Mouse (Mus musculus): ENCODE measurements around the gene Nradd. TPM values are rescaled to one million over a fixed set of nuclear protein-coding genes. Genes with fewer than 3 reads are reported as not detected.

Nradd gene
- polyA plus RNA-seq, 1 experiment from 2014 or later, result 21.2 TPM

DNA sequence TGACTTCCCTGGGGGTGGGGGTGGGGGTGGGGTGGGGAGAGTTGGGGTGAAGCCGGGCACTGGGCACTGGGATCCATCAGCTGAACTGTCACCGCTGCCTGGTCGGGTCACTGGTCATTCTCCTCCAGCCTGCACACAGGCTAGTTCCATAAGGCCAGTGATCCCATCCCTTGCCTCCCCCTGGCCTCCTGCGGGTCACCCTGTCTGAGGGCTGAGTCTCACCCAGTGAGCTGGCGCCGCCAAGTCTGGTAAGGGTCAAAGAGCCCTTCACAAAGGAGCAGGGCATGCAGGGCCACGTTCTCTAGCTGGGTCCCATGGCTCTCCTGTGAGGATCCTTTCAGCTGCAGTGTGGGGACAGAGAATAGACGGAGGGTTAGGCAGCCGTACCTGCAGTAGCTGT is 19.5 kb upstream of the Nradd start:
- Histone ChIP-seq H3K27me3 (replicated peaks; ENCODE audit: control insufficient read depth, insufficient read depth, low read length) (no peaks in the 10 kb centered on the region), H3K9ac (ENCODE audit: low read depth, low read length) (no peak overlapping the region), H3K4me2 (ENCODE audit: low read depth, low read length) (no peak overlapping the region), H3K36me3 (ENCODE audit: control insufficient read depth, insufficient read depth, low read length) (no peaks in the 10 kb centered on the region), H3K4me1 (ENCODE audit: control insufficient read depth, insufficient read depth, low read length) (no peaks in the 10 kb centered on the region), H3K4me3 (ENCODE audit: low read depth, low read length) (no peak overlapping the region), H3K9me3 (ENCODE audit: control insufficient read depth, low read length) (no peaks in the 10 kb centered on the region), H3K27ac (replicated peaks; ENCODE audit: low read depth, low read length) (no peak overlapping the region)
- DNase-seq (ENCODE audit: low spot score) (no peak), ATAC-seq (ENCODE audit: low read depth) (no peak)
- WGBS, result 54% methylated on average over 8 of the region's 9 CpGs

DNA sequence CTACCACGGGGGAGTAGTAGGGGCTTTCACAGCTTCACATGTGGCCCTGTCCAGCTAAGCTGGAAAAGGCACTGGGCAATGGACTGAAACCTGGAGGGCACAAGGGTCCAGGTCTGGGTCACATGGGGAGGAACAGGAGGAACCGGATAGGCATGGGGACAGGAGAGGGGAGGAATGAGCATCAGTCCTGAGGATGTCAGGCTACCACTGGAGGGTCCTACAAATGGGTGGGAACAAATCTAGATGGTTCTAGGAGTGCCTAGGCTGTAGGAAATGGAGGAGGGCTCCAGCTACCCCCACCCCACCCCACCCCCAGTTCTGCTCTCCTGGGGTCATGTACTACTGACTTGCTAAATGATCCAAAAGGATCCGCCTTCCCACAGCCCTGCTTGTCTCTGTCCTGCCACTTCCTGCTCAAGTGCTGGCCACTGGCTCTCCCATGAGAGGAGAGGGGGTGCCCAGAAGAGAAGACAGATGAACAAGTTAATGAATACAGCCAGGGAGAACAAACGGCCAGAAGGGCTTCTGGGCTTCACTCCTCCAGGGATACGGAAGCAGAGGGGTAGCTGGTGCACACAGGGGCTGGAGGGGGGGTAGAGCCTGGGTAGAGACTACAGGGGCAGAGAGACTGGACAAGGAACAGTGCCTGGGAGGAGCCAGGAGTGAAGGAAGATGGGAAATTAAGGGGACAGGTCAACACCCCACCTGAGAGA is 18.7 kb upstream of the Nradd start:
- ATAC-seq (ENCODE audit: low read depth) (no peak), DNase-seq (ENCODE audit: low spot score) (no peak)
- H3K4me1 ChIP-seq (ENCODE audit: control insufficient read depth, insufficient read depth, low read length), result no peaks in the 10 kb centered on the region
- no peak overlapping the region for H3K9ac ChIP-seq (ENCODE audit: low read depth, low read length)
- WGBS, result 43% methylated on average over 5 of the region's 5 CpGs
- no peaks in the 10 kb centered on the region for H3K36me3 ChIP-seq (ENCODE audit: control insufficient read depth, insufficient read depth, low read length)
- H3K9me3 ChIP-seq (ENCODE audit: control insufficient read depth, low read length), result no peaks in the 10 kb centered on the region
- H3K27me3 ChIP-seq (replicated peaks; ENCODE audit: control insufficient read depth, insufficient read depth, low read length), result no peaks in the 10 kb centered on the region
- H3K4me3 ChIP-seq (ENCODE audit: low read depth, low read length), result no peak overlapping the region
- H3K4me2 ChIP-seq (ENCODE audit: low read depth, low read length), result no peak overlapping the region
- H3K27ac ChIP-seq (replicated peaks; ENCODE audit: low read depth, low read length), result no peak overlapping the region

GRCm38 (mm10) chr9:110641006-110641405 is 16.8 kb upstream of the Nradd start:
- no peak for DNase-seq (ENCODE audit: low spot score)
- Histone ChIP-seq H3K27me3 (replicated peaks; ENCODE audit: control insufficient read depth, insufficient read depth, low read length) (no peaks in the 10 kb centered on the region), H3K9ac (ENCODE audit: low read depth, low read length) (no peak overlapping the region), H3K4me3 (ENCODE audit: low read depth, low read length) (no peak overlapping the region), H3K4me1 (ENCODE audit: control insufficient read depth, insufficient read depth, low read length) (no peaks in the 10 kb centered on the region), H3K27ac (replicated peaks; ENCODE audit: low read depth, low read length) (no peak overlapping the region), H3K36me3 (ENCODE audit: control insufficient read depth, insufficient read depth, low read length) (no peaks in the 10 kb centered on the region), H3K9me3 (ENCODE audit: control insufficient read depth, low read length) (no peaks in the 10 kb centered on the region), H3K4me2 (ENCODE audit: low read depth, low read length) (no peak overlapping the region)
- WGBS, result 78% methylated on average over 5 of the region's 5 CpGs
- ATAC-seq (ENCODE audit: low read depth), result no peak

DNA sequence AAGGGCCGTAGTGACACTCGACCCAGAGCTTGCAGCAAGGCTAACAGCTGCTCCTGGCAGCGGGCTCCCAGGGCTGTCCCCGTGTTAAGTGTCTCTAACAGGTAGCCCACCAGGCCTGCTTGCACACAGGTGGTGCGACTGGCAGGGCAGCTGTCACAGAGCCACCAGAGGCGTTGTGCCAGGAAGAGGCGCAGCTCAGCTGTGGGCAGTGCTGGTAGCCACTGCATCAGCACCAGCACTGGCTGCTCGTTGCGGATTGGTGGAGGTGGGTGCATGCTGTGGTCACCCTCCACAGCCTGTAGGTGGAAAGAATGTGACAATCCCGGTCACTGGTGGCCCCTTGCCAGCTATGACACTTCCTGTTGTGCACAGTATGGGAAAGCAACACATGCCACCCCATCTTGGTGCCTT is 14.4 kb upstream of the Nradd start:
- ATAC-seq (ENCODE audit: low read depth) (no peak), DNase-seq (ENCODE audit: low spot score) (no peak)
- WGBS, result 77% methylated on average over 10 of the region's 10 CpGs
- H3K4me1 ChIP-seq (ENCODE audit: control insufficient read depth, insufficient read depth, low read length), result no peaks in the 10 kb centered on the region
- no peak overlapping the region for H3K4me3 ChIP-seq (ENCODE audit: low read depth, low read length)
- H3K27me3 ChIP-seq (replicated peaks; ENCODE audit: control insufficient read depth, insufficient read depth, low read length), result peaks cover 3% of the 10 kb centered on the region; the same call in 1 of the 2 replicates
- H3K27ac ChIP-seq (replicated peaks; ENCODE audit: low read depth, low read length), result no peak overlapping the region
- H3K4me2 ChIP-seq (ENCODE audit: low read depth, low read length), result no peak overlapping the region
- H3K9me3 ChIP-seq (ENCODE audit: control insufficient read depth, low read length), result no peaks in the 10 kb centered on the region
- no peak overlapping the region for H3K9ac ChIP-seq (ENCODE audit: low read depth, low read length)
- no peaks in the 10 kb centered on the region for H3K36me3 ChIP-seq (ENCODE audit: control insufficient read depth, insufficient read depth, low read length)

GRCm38 (mm10) chr9:110635225-110635624 is 11.0 kb upstream of the Nradd start:
- Histone ChIP-seq H3K4me3 (ENCODE audit: low read depth, low read length) (no peak overlapping the region), H3K4me2 (ENCODE audit: low read depth, low read length) (no peak overlapping the region), H3K36me3 (ENCODE audit: control insufficient read depth, insufficient read depth, low read length) (no peaks in the 10 kb centered on the region), H3K9ac (ENCODE audit: low read depth, low read length) (no peak overlapping the region), H3K27ac (replicated peaks; ENCODE audit: low read depth, low read length) (no peak overlapping the region), H3K9me3 (ENCODE audit: control insufficient read depth, low read length) (no peaks in the 10 kb centered on the region), H3K4me1 (ENCODE audit: control insufficient read depth, insufficient read depth, low read length) (no peaks in the 10 kb centered on the region), H3K27me3 (replicated peaks; ENCODE audit: control insufficient read depth, insufficient read depth, low read length) (peaks cover 26% of the 10 kb centered on the region)
- DNase-seq (ENCODE audit: low spot score) (peak; percentile 84), ATAC-seq (ENCODE audit: low read depth) (no peak)
- 6% methylated on average over 14 of the region's 19 CpGs for WGBS

DNA sequence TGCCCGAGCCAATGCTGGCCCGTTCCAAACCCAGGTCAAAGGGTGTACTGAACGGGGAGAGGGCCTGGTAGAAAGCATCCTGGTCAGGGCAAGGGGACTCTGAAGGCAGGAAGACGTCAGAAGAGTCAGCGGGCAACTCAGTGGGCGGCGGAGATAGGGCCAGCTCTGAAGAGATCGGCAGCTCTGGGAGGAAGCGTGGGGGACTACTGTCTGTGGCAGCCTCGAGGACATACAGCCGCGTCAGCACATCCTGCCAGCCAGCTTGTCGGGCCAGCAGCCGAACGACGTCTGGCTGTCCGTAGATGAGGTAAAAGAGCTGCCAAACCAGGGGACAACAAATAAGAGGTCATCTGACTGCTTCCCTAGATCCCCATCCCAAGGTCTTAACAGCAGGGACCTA is 9.6 kb upstream of the Nradd start:
- Histone ChIP-seq H3K36me3 (ENCODE audit: control insufficient read depth, insufficient read depth, low read length) (no peaks in the 10 kb centered on the region), H3K4me1 (ENCODE audit: control insufficient read depth, insufficient read depth, low read length) (no peaks in the 10 kb centered on the region), H3K9me3 (ENCODE audit: control insufficient read depth, low read length) (no peaks in the 10 kb centered on the region), H3K4me3 (ENCODE audit: low read depth, low read length) (no peak overlapping the region), H3K27me3 (replicated peaks; ENCODE audit: control insufficient read depth, insufficient read depth, low read length) (peaks cover 26% of the 10 kb centered on the region), H3K9ac (ENCODE audit: low read depth, low read length) (no peak overlapping the region), H3K4me2 (ENCODE audit: low read depth, low read length) (no peak overlapping the region), H3K27ac (replicated peaks; ENCODE audit: low read depth, low read length) (no peak overlapping the region)
- WGBS, result 71% methylated on average over 16 of the region's 17 CpGs
- DNase-seq (ENCODE audit: low spot score), result no peak
- ATAC-seq (ENCODE audit: low read depth), result no peak

DNA sequence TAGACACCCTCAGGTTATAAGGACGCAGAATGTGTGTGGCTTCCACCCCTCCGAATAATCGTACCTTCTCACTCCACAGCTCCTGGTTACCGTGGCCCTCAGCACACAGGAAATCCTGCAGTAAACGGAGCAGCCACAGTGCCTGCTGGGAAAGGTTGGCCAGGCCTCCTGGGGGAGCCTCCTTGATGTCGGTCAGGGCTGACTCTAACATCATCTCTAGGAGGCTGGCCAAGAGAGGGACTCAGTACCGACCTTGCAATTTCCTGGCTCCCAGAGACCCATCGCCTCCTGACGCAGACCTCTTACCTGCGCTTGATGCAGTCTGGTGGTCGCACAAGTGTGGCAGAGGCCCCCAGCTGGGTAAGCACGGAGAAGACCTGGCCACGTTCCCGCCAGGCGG is 8.4 kb upstream of the Nradd start:
- H3K4me2 ChIP-seq (ENCODE audit: low read depth, low read length), result no peak overlapping the region
- no peaks in the 10 kb centered on the region for H3K4me1 ChIP-seq (ENCODE audit: control insufficient read depth, insufficient read depth, low read length)
- WGBS, result 80% methylated on average over 13 of the region's 15 CpGs
- H3K4me3 ChIP-seq (ENCODE audit: low read depth, low read length), result no peak overlapping the region
- no peaks in the 10 kb centered on the region for H3K36me3 ChIP-seq (ENCODE audit: control insufficient read depth, insufficient read depth, low read length)
- H3K27ac ChIP-seq (replicated peaks; ENCODE audit: low read depth, low read length), result no peak overlapping the region
- no peak overlapping the region for H3K9ac ChIP-seq (ENCODE audit: low read depth, low read length)
- DNase-seq (ENCODE audit: low spot score) (no peak), ATAC-seq (ENCODE audit: low read depth) (no peak)
- no peaks in the 10 kb centered on the region for H3K9me3 ChIP-seq (ENCODE audit: control insufficient read depth, low read length)
- peaks cover 26% of the 10 kb centered on the region for H3K27me3 ChIP-seq (replicated peaks; ENCODE audit: control insufficient read depth, insufficient read depth, low read length)

GRCm38 (mm10) chr9:110631651-110632275 is 7.5 kb upstream of the Nradd start:
- peaks cover 26% of the 10 kb centered on the region for H3K27me3 ChIP-seq (replicated peaks; ENCODE audit: control insufficient read depth, insufficient read depth, low read length)
- peak overlapping the region; percentile 25 for H3K4me3 ChIP-seq (ENCODE audit: low read depth, low read length)
- ATAC-seq (ENCODE audit: low read depth) (no peak), DNase-seq (ENCODE audit: low spot score) (no peak)
- no peak overlapping the region for H3K27ac ChIP-seq (replicated peaks; ENCODE audit: low read depth, low read length)
- 20% methylated on average over 25 of the region's 30 CpGs for WGBS
- peak overlapping the region; percentile 47 for H3K4me2 ChIP-seq (ENCODE audit: low read depth, low read length)
- H3K9ac ChIP-seq (ENCODE audit: low read depth, low read length), result no peak overlapping the region
- H3K9me3 ChIP-seq (ENCODE audit: control insufficient read depth, low read length), result no peaks in the 10 kb centered on the region
- no peaks in the 10 kb centered on the region for H3K36me3 ChIP-seq (ENCODE audit: control insufficient read depth, insufficient read depth, low read length)
- no peaks in the 10 kb centered on the region for H3K4me1 ChIP-seq (ENCODE audit: control insufficient read depth, insufficient read depth, low read length)

- Histone ChIP-seq H3K4me1 (ENCODE audit: control insufficient read depth, insufficient read depth, low read length) (no peaks in the 10 kb centered on the region), H3K9me3 (ENCODE audit: control insufficient read depth, low read length) (no peaks in the 10 kb centered on the region), H3K4me2 (ENCODE audit: low read depth, low read length) (peak overlapping the region; percentile 47), H3K4me3 (ENCODE audit: low read depth, low read length) (peak overlapping the region; percentile 25), H3K27ac (replicated peaks; ENCODE audit: low read depth, low read length) (no peak overlapping the region), H3K36me3 (ENCODE audit: control insufficient read depth, insufficient read depth, low read length) (no peaks in the 10 kb centered on the region), H3K9ac (ENCODE audit: low read depth, low read length) (no peak overlapping the region), H3K27me3 (replicated peaks; ENCODE audit: control insufficient read depth, insufficient read depth, low read length) (peaks cover 26% of the 10 kb centered on the region)
- WGBS, result 17% methylated on average over 8 of the region's 10 CpGs
- DNase-seq (ENCODE audit: low spot score), result peak; percentile 56
- no peak for ATAC-seq (ENCODE audit: low read depth)
These were observed 6.9 kb upstream of the Nradd start for GRCm38 (mm10) chr9:110631191-110631590.
